Mouse (Mus musculus) erythroblast, embryonic 14.5 days (primary cell): ENCODE data around the gene Qprt. TPM values are rescaled to one million over a fixed set of nuclear protein-coding genes. Genes with fewer than 3 reads are reported as not detected.

ENCODE experiments used
- H3K27me3 ChIP-seq: 2 replicates; pipeline ENCODE4 v1.6.1; 2012; ENCODE audit warnings: inconsistent platforms; ENCODE audit not compliant: control insufficient read depth
- H3K36me3 ChIP-seq: 2 replicates; pipeline ENCODE4 v1.6.1; 2012; ENCODE audit warnings: mild to moderate bottlenecking, inconsistent platforms; ENCODE audit not compliant: control insufficient read depth
- H3K4me1 ChIP-seq: 2 replicates; pipeline ENCODE4 v1.6.1; 2012; ENCODE audit warnings: inconsistent platforms; ENCODE audit not compliant: control insufficient read depth
- H3K4me3 ChIP-seq: replicated peaks from 2 replicates; pipeline ENCODE3; 2012; ENCODE audit warnings: moderate library complexity, mild to moderate bottlenecking, inconsistent platforms
- H3K9me3 ChIP-seq: 2 replicates; pipeline ENCODE4 v1.6.1; 2012; ENCODE audit warnings: low read length, inconsistent platforms, mixed read lengths; ENCODE audit not compliant: control insufficient read depth
- GATA1 ChIP-seq: IDR thresholded peaks from 2 replicates; pipeline ENCODE4 v1.6.1; 2012; ENCODE audit warnings: low read length, inconsistent platforms, mixed read lengths
- TAL1 ChIP-seq: IDR thresholded peaks from 3 replicates; pipeline ENCODE4 v1.6.1; 2012; ENCODE audit warnings: low read length, inconsistent platforms, mixed read lengths
- polyA plus RNA-seq: library from polyadenylated mRNA; stranded (reverse); fragments of >175 nt; gene quantifications from 2 replicates; pipeline ENCODE4 v1.2.3, GENCODE M21; 2012

Qprt gene
- polyA plus RNA-seq, 1 experiment: 0.17 TPM

DNA sequence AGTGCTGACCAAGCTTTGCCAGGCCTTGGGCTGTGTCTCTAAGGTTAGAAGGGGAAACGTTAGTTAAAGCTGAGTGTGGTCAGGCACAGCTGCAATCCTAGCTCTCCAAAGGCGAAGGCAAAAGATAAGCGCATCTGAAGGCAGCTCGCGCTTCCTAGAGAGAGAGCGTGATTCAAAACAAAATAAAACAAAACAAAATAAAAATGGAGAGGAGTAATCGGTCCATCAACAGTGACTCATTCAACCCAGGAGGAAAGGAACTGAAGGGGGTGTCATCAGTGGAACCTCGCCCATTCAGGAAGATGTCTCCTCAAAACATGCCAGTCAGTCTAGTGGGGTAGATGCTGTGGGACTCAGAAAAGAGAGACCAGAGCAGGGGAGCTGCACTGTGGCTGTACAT, 39.8 kb downstream of the Qprt start:
- Histone ChIP-seq H3K36me3 (no peaks in the 10 kb centered on the region), H3K9me3 (no peaks in the 10 kb centered on the region), H3K4me1 (peaks cover 12% of the 10 kb centered on the region), H3K4me3 (no peak overlapping the region), H3K27me3 (no peaks in the 10 kb centered on the region)
- TF ChIP-seq TAL1 (no peak), GATA1 (no peak)

DNA sequence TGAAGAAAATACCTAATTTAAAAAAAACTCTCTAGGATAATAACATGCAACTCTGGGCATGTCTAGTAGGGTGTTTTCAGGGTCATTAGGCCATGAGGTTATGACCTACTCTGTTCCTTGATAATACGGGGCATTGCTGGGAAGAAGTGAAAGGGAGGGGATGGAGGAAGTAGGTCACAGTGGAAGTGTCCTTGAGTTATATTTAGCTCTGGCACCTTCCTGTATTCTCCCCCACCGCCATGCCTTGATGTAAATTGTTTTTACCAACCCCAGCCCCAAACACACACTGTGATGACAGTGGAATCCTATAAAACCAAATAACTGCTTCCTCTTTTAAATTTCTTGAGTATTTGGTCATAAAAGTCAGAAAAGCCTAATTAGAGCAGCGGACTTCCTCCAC, 42.0 kb downstream of the Qprt start:
- H3K4me1 ChIP-seq: peaks cover 9% of the 10 kb centered on the region; the same call in 1 of the 2 replicates
- H3K9me3 ChIP-seq: peaks cover 3% of the 10 kb centered on the region
- TF ChIP-seq TAL1: no peak
- TF ChIP-seq GATA1: no peak
- H3K27me3 ChIP-seq: no peaks in the 10 kb centered on the region
- no peaks in the 10 kb centered on the region for H3K36me3 ChIP-seq
- no peak overlapping the region for H3K4me3 ChIP-seq

DNA sequence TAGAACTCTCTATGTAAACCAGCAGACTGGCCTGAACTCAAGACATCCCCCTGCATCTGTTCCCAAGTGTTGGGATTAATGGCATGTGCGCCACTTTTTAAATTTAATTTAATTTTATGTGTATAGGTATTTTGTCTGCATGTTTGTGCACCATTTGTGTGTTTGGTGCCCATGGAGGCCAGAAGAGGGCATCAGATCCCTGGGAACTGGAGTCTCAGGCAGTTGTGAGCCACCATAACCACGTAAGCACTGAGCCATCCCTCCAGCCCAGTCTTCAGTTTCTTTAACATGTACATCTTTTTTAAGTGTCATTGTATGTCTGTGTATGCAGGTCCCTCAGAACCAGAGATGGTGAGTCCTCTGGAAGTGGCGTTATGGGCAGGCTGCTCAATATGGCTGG, 44.3 kb downstream of the Qprt start:
- Histone ChIP-seq H3K4me3 (no peak overlapping the region), H3K27me3 (no peaks in the 10 kb centered on the region), H3K36me3 (no peaks in the 10 kb centered on the region), H3K4me1 (0 out of 2 replicates have a peak, but pooled peaks cover 2% of the 10 kb centered on the region), H3K9me3 (peaks cover 3% of the 10 kb centered on the region)
- no peak for TF ChIP-seq GATA1
- no peak for TF ChIP-seq TAL1

DNA sequence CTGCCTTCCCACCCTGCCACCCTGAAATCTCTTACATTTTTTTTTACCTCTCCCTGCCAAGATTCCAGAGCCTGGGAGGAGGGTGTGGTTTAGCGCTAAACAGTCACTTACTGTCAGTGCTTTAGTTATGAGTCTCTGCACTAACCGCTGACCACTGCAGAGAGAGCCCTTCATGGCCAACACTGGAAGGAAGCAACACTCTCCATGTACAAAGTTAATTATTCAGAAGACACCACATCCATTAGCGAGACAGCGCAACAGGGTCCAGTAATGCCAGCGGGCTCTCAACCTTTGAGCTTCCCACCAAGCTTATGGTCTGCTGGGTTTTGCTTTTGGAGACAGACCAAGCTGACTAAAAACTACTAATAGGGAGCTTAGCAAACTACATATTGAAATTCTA, 45.8 kb downstream of the Qprt start:
- no peak overlapping the region for H3K4me3 ChIP-seq
- no peaks in the 10 kb centered on the region for H3K27me3 ChIP-seq
- H3K4me1 ChIP-seq: 0 out of 2 replicates have a peak, but pooled peaks cover 2% of the 10 kb centered on the region
- TF ChIP-seq TAL1 (no peak), GATA1 (no peak)
- H3K36me3 ChIP-seq: no peaks in the 10 kb centered on the region
- H3K9me3 ChIP-seq: peaks cover 3% of the 10 kb centered on the region

DNA sequence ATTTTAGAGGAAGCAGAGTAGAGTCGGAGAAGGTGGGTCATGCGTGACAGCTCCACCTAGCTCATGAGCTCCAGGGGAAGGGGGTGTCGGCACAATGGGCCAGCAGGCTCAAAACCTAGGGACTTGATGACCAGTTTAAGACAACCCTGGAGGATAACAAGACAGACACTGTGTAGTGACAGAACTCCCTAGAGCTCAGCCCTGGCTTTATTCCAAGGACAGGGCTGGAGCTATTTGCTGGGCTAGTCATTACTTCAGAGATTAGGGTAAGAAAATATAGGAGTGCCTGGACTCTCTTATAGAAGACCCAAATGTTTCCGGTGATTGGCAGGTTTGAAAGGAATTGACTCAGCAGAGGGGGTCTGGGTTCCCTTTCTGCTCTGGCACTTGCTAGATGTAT, 48.8 kb downstream of the Qprt start:
- no peaks in the 10 kb centered on the region for H3K27me3 ChIP-seq
- peaks cover 3% of the 10 kb centered on the region for H3K9me3 ChIP-seq
- no peak overlapping the region for H3K4me3 ChIP-seq
- H3K36me3 ChIP-seq: no peaks in the 10 kb centered on the region
- TF ChIP-seq TAL1 (no peak), GATA1 (no peak)
- H3K4me1 ChIP-seq: 0 out of 2 replicates have a peak, but pooled peaks cover 2% of the 10 kb centered on the region

DNA sequence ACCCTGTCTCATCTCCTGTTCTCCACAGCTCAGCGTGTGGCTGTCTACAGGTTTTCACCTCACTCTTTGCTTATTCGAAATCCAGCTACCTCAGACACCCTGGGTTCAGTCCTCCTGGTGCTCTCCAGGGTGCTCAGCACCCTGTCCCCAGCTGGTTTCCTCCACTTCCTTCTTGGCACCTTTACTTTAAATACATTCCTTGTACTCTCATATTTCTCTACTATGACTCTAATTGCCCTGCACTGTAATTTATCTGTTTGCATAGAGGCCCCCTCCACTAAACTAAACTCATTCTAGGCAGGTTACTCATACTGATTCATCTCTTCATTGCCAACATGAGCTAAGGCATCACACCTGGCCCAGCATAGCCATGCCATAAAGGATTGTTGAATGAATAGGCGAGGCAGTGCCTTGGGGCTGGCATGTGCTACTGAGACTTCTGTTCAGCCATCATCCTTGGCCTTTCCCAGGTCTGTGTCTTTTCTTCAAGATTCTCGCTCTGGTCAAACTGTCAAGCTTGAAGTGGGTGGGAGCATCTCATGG, 51.1 kb downstream of the Qprt start:
- Histone ChIP-seq H3K27me3 (no peaks in the 10 kb centered on the region), H3K9me3 (peaks cover 3% of the 10 kb centered on the region), H3K4me1 (no peaks in the 10 kb centered on the region), H3K36me3 (no peaks in the 10 kb centered on the region), H3K4me3 (no peak overlapping the region)
- no peak for TF ChIP-seq TAL1
- no peak for TF ChIP-seq GATA1

DNA sequence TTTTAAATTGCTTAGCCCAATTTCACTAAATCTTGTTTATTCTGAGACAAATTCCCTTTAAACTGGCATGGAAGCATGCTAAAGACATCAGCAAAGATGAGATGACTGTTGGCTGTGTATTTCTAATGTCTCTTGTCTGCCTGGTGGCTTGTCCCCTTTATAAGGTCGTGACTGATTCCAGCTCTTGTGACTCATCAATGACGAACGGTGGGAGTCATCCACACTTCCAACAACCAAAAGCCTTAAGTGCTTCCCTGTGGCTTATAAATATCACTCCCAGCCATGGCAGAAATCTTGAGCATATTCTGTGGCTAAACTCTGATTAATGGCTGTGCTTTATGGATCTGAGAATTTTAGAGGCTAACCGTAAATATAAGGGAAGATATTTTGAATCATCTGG, 55.7 kb downstream of the Qprt start:
- Histone ChIP-seq H3K36me3 (no peaks in the 10 kb centered on the region), H3K4me1 (peaks cover 4% of the 10 kb centered on the region; the same call in 1 of the 2 replicates), H3K9me3 (no peaks in the 10 kb centered on the region), H3K4me3 (no peak overlapping the region), H3K27me3 (no peaks in the 10 kb centered on the region)
- no peak for TF ChIP-seq TAL1
- no peak for TF ChIP-seq GATA1

DNA sequence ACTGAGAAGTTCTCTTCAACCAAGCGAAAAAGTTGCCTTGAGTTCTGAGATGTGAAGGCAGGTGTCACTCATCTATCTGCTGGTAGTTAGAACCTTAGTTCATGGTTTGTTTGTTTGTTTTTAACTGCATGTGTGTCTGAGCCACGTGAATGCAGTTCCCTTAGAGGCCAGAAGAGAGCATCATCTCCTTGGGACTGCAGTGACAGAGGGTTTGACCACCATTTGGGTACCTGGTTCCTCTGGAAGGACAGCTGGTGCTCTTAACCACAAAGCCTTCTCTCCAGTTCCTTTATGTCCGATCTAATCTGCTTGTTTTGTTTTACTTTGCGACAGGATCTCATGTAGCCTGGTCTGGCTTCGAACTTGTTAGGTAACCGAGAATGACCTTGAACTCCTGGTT, 56.5 kb downstream of the Qprt start:
- no peaks in the 10 kb centered on the region for H3K36me3 ChIP-seq
- no peaks in the 10 kb centered on the region for H3K9me3 ChIP-seq
- peaks cover 2% of the 10 kb centered on the region; the same call in 1 of the 2 replicates for H3K27me3 ChIP-seq
- H3K4me1 ChIP-seq: peaks cover 4% of the 10 kb centered on the region; the same call in 1 of the 2 replicates
- no peak overlapping the region for H3K4me3 ChIP-seq
- no peak for TF ChIP-seq GATA1
- TF ChIP-seq TAL1: no peak

Other genes starting within 250 kb of the Qprt start
- gene Taok2, start 237.5 kb downstream of the Qprt start, polyA plus RNA-seq: 11.6 and 12.9 TPM in 2 replicates
- 1.1 and 1.5 TPM in 2 replicates for gene Tmem219, start 199.3 kb downstream of the Qprt start, polyA plus RNA-seq
- 0.68 and 0.79 TPM in 2 replicates for gene Kctd13, start 193.3 kb downstream of the Qprt start, polyA plus RNA-seq
- not detected in 2 replicates for gene Asphd1, start 172.6 kb downstream of the Qprt start, polyA plus RNA-seq
- 0.03 and 0.04 TPM in 2 replicates for gene Sez6l2, start 171.7 kb downstream of the Qprt start, polyA plus RNA-seq
- gene Cdipt, start 146.3 kb downstream of the Qprt start, polyA plus RNA-seq: 12.0 and 13.0 TPM in 2 replicates
- gene Cdiptos, start 146.1 kb downstream of the Qprt start, polyA plus RNA-seq: not detected in 2 replicates
- gene Mvp, start 107.6 kb downstream of the Qprt start, polyA plus RNA-seq: 0.87 and 1.2 TPM in 2 replicates
- not detected in 2 replicates for gene Pagr1b, start 105.7 kb downstream of the Qprt start, polyA plus RNA-seq
- 8.2 and 13.3 TPM in 2 replicates for gene Pagr1a, start 104.9 kb downstream of the Qprt start, polyA plus RNA-seq
- 15.4 and 20.8 TPM in 2 replicates for gene Gm42742, start 101.1 kb downstream of the Qprt start, polyA plus RNA-seq
- gene Prrt2, start 101.0 kb downstream of the Qprt start, polyA plus RNA-seq: 0.04 and 0.17 TPM in 2 replicates
- gene Maz, start 95.2 kb downstream of the Qprt start, polyA plus RNA-seq: 173 and 193 TPM in 2 replicates
- gene Kif22, start 79.8 kb downstream of the Qprt start, polyA plus RNA-seq: 19.9 and 23.7 TPM in 2 replicates
- not detected in 2 replicates for gene Zg16, start 34.9 kb downstream of the Qprt start, polyA plus RNA-seq
- gene AI467606, start 30.9 kb downstream of the Qprt start, polyA plus RNA-seq: 1.2 and 1.4 TPM in 2 replicates
- gene Spn, start 15.6 kb upstream of the Qprt start, polyA plus RNA-seq: 0.52 and 0.83 TPM in 2 replicates
- 6.9 and 9.2 TPM in 2 replicates for gene Cd2bp2, start 73.8 kb upstream of the Qprt start, polyA plus RNA-seq
- 9.3 and 10.4 TPM in 2 replicates for gene Tbc1d10b, start 86.2 kb upstream of the Qprt start, polyA plus RNA-seq
- gene Mylpf, start 86.7 kb upstream of the Qprt start, polyA plus RNA-seq: 2.0 and 3.5 TPM in 2 replicates
- 0.26 and 0.33 TPM in 2 replicates for gene Zfp553, start 110.8 kb upstream of the Qprt start, polyA plus RNA-seq
- gene Sept1, start 110.9 kb upstream of the Qprt start, polyA plus RNA-seq: 26.0 and 36.2 TPM in 2 replicates
- gene Zfp771, start 122.0 kb upstream of the Qprt start, polyA plus RNA-seq: 4.0 and 4.8 TPM in 2 replicates
- 9.7 and 14.1 TPM in 2 replicates for gene Dctpp1, start 138.5 kb upstream of the Qprt start, polyA plus RNA-seq
- gene Sephs2, start 151.8 kb upstream of the Qprt start, polyA plus RNA-seq: 1.4 and 1.5 TPM in 2 replicates
- gene Itgal, start 174.0 kb upstream of the Qprt start, polyA plus RNA-seq: 0.06 TPM in 2 replicates
- gene Zfp768, start 223.4 kb upstream of the Qprt start, polyA plus RNA-seq: 0.17 and 0.26 TPM in 2 replicates